Mouse (Mus musculus) E14TG2a.4 (cell line): ENCODE measurements around the gene Mybl2.

Source experiments
- H3K27me3 ChIP-seq: 2 replicates; pipeline ENCODE4 v1.6.1; 2014; ENCODE audit warnings: low read length, control low read depth; ENCODE audit not compliant: insufficient read depth
- H3K36me3 ChIP-seq: 2 replicates; pipeline ENCODE4 v1.6.1; 2014; ENCODE audit warnings: low read length, control low read depth; ENCODE audit not compliant: insufficient read depth
- H3K4me1 ChIP-seq: replicated peaks from 2 replicates; pipeline ENCODE4 v1.6.1; 2014; ENCODE audit warnings: low read depth, low read length, control low read depth
- H3K4me3 ChIP-seq: replicated peaks from 2 replicates; pipeline ENCODE4 v1.5.1; 2014; ENCODE audit warnings: mild to moderate bottlenecking, low read length
- H3K9me3 ChIP-seq: 2 replicates; pipeline ENCODE4 v1.6.1; 2014; ENCODE audit warnings: low read length, control low read depth
- CTCF ChIP-seq: conservative IDR thresholded peaks from 2 replicates; pipeline ENCODE4 v1.5.1; 2014; ENCODE audit warnings: low read length
- NANOG ChIP-seq: IDR thresholded peaks from 2 replicates; pipeline ENCODE4 v1.6.1; 2014; ENCODE audit warnings: borderline replicate concordance, low read length, mixed read lengths
- POU5F1 ChIP-seq: IDR thresholded peaks from 2 replicates; pipeline ENCODE4 v1.6.1; 2014; ENCODE audit warnings: low read length, borderline replicate concordance

The Mybl2 gene

DNA sequence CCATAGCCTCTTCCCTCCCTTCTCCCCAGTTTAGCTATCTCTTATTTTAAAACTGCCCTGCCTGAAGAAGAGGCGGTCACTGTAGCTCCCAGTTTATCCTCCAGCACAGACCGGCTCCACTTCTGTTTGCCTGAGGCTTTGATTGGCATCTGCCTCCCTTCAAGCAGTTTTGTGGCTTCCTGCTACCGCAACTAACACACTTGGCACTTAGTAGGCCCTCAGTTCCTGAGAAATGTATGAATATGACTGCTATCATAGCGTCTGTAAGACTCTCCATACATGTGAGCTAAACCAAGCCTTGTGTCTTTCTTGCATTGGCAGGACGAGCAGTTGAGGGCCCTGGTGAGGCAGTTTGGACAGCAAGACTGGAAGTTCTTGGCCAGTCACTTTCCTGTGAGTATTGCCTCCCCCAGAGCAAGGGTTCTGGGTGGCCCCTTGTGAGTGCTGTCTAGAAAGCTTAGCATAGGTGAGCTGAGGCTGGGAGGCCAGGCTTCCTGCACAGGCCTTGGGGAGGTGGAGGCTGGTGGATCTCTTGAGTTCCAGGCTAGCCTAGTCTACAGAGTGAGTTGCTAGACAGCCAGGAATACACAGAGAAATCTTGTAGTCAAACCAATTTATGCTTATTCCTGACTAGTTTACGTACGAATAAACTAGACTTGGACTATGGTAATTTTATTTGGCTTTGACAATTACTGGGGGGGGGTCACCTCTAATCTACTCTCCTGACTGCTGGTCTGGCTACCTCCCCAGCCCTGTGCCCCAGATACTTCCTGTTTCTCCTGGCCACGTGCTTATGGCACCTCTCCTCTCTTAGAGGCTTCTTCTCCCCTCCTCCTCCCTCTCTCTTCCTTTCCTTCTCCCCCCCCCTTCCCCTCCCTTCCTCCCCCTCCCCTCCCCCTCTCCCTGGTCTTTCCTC is 7.0 kb downstream of the Mybl2 start:
- TF ChIP-seq NANOG (no peak), CTCF (no peak), POU5F1 (no peak)

DNA sequence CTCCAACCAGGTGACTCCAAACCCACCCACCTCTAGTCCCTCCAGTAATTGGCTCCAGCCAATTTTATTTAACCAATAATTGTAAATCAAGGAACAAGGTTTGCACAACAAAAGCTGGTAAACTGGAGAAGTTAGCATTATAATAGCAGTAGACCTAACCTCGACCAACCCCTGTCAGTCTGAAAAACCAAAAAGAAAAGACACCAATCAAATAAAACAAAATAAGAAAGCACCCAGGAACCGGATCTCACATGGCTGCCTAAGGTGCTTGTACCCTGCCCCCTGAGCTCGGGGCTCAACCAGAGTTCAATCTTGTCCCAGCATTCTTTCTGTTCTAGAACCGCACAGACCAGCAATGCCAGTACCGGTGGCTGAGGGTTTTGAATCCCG is 7.6 kb downstream of the Mybl2 start:
- H3K9me3 ChIP-seq: no peaks in the 10 kb centered on the region
- peak overlapping the region; percentile 81 for H3K4me3 ChIP-seq
- no peaks in the 10 kb centered on the region for H3K27me3 ChIP-seq
- peaks cover 88% of the 10 kb centered on the region for H3K36me3 ChIP-seq
- TF ChIP-seq NANOG (peak; percentile 73), POU5F1 (no peak; the same call in 1 of the 2 replicates), CTCF (no peak)
- peaks cover 87% of the 10 kb centered on the region for H3K4me1 ChIP-seq

More for the DNA sequence above, 7.0 kb downstream of the Mybl2 start:
- Histone ChIP-seq H3K9me3 (no peaks in the 10 kb centered on the region), H3K27me3 (no peaks in the 10 kb centered on the region), H3K36me3 (peaks cover 88% of the 10 kb centered on the region), H3K4me3 (peak overlapping the region; percentile 99), H3K4me1 (peaks cover 87% of the 10 kb centered on the region)

DNA sequence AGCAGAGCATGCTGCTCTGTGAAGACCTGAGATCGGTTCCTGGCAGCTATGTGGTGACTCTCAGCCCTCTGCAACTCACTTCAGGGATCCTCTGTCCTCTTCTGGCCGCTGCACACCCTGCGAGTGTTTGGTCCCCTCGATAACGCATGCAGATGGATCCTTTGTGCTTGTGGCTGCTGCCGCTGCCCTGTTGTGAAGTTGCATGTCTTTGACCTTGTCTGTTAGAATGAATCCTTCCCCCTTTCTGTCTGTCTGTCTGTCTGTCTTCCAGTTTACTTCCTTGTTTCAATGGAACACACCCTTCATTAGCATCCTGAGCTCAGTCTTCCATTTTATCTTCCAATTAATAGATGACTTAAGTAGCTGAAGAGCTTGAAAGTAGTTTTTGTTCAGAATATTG is 11.8 kb downstream of the Mybl2 start:
- Histone ChIP-seq H3K4me1 (peaks cover 92% of the 10 kb centered on the region), H3K4me3 (peak overlapping the region; percentile 81), H3K36me3 (peaks cover 95% of the 10 kb centered on the region), H3K9me3 (no peaks in the 10 kb centered on the region), H3K27me3 (no peaks in the 10 kb centered on the region)
- TF ChIP-seq POU5F1: no peak
- TF ChIP-seq NANOG: no peak

DNA sequence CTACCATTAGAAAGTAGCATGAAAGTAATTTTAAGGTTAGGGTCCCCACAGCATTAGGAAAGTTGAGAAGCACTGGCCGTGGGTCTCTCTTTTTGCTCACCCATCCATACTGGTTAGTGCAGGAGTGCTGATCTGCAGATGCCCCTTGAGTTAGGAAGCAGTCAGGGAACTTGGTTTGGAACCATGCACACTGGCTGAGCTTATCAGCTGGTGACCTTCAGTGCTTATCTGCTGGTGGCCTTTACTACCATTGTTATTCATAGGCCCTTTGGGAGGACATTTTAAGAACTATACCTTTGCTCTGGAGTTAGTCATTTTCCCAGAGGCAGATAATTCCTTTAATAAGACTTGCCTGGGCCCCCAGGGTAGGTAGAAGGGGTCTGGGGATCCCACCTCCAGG is 12.7 kb downstream of the Mybl2 start:
- Histone ChIP-seq H3K27me3 (no peaks in the 10 kb centered on the region), H3K36me3 (peaks cover 99% of the 10 kb centered on the region), H3K4me1 (peaks cover 96% of the 10 kb centered on the region), H3K4me3 (peak overlapping the region; percentile 81), H3K9me3 (no peaks in the 10 kb centered on the region)
- TF ChIP-seq POU5F1 (0 out of 2 replicates have a peak, but pooled peaks have one; percentile 3), CTCF (no peak)

DNA sequence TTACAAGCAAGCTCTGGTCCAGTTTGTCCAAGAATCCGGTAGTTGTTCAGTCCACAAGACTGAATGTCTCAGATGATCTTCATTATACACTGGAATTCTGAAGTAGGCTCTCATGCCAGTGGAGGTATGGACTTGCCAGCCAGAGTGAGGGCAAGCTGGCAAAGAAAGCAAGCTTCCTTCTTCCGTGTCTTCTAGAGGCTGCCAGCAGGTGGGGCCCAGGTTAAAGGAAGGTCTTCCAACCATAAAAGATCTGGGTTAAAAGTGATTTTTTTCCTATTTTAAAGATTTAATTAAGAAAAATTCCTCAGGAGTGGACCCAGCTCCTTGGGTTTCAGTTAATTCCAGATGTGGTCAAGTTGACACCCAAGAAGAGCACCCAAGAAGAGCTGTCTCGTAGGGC is 15.7 kb downstream of the Mybl2 start:
- Histone ChIP-seq H3K27me3 (no peaks in the 10 kb centered on the region), H3K4me3 (no peak overlapping the region), H3K36me3 (peaks cover 99% of the 10 kb centered on the region), H3K4me1 (peaks cover 94% of the 10 kb centered on the region), H3K9me3 (no peaks in the 10 kb centered on the region; the same call in 1 of the 2 replicates)
- TF ChIP-seq NANOG (no peak), POU5F1 (no peak), CTCF (no peak)

DNA sequence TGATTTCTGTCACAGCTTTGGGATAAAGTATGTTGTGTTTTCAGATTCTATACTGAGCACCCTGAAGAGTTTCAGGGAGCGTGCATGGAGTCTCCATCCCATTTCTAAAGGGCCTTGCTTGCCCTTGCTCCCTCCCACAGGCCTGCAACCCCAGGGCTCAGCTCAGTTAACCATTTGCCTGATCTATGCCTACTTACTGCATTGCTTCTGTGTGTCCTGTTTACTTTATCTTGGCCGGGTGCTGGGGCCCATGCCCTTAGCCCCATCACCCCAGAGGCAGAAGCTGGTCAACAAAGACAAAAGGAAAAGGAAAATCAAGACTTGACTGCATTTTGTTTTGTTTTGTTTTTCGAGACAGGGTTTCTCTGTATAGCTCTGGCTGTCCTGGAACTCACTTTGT is 17.1 kb downstream of the Mybl2 start:
- H3K4me1 ChIP-seq: peaks cover 92% of the 10 kb centered on the region
- TF ChIP-seq POU5F1: no peak
- TF ChIP-seq CTCF: no peak
- no peak for TF ChIP-seq NANOG
- H3K27me3 ChIP-seq: no peaks in the 10 kb centered on the region
- peaks cover 7% of the 10 kb centered on the region; the same call in 1 of the 2 replicates for H3K9me3 ChIP-seq
- H3K36me3 ChIP-seq: peaks cover 99% of the 10 kb centered on the region
- H3K4me3 ChIP-seq: peak overlapping the region; percentile 37

DNA sequence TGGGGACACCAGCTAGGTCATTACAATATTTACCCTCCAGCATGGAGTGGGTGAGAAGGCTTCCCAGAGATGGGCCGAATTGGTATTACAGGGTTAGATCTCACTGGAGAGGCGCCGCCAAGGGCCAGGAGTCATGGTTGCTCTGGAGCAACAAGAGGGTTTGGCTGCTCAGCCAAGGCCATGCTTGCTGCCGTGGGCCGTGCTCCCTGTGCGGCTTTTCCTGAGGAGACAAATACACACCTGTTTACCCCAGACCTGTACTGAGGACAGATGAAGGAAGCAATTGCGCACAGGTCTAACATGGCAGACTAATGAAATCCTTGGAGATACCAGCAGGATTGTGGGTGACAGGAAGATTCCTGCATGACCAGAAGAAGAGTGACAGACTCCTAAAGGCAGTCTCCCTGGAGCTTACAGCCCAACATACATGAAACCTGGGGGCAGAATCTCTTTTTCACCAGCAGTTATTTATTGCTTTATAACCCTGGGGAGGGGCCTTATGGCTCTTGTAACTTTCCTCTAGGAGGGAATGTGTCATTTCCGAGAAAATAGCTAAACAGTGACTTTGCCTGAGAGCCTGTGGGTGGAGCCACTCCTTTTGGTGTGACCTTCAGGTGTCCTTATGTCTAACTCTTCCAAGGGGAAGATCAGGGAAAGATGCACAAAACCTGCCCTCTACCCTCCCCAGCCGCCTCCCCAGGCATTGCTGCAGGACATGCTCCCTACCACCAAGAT is 18.7 kb downstream of the Mybl2 start:
- Histone ChIP-seq H3K9me3 (peaks cover 17% of the 10 kb centered on the region; the same call in 1 of the 2 replicates), H3K4me1 (peaks cover 94% of the 10 kb centered on the region), H3K27me3 (no peaks in the 10 kb centered on the region), H3K4me3 (peak overlapping the region; percentile 37), H3K36me3 (peaks cover 100% of the 10 kb centered on the region)
- TF ChIP-seq CTCF: no peak
- no peak for TF ChIP-seq POU5F1
- TF ChIP-seq NANOG: no peak

DNA sequence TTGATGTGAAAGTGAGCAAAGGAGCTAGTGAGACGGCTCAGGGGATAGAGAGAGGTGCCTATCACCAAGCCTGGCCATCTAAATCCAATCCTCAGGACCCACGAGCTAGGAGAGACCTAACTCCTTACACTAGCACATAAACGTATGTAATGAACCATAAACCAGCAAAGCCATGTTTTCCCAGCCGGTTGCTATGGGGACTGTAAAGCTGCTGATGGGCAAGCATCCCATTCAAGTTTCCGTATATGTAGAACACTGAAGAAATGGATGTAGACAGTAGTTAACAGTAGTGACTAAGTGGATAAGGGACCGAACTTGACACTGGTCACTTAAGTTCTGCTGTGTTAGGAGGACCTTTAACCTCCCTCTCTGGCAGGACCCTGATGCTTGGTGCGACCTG is 19.5 kb downstream of the Mybl2 start:
- TF ChIP-seq NANOG: no peak
- no peak for TF ChIP-seq POU5F1
- TF ChIP-seq CTCF: no peak
- H3K27me3 ChIP-seq: no peaks in the 10 kb centered on the region

More for the DNA sequence above, 19.5 kb downstream of the Mybl2 start:
- H3K9me3 ChIP-seq: peaks cover 17% of the 10 kb centered on the region; the same call in 1 of the 2 replicates
- peaks cover 100% of the 10 kb centered on the region for H3K36me3 ChIP-seq
- peaks cover 92% of the 10 kb centered on the region for H3K4me1 ChIP-seq
- H3K4me3 ChIP-seq: peak overlapping the region; percentile 37
